Mouse (Mus musculus) cortical plate, adult 2 months (tissue): ENCODE data around the gene Xdh. TPM values are rescaled to one million over a fixed set of nuclear protein-coding genes. Genes with fewer than 3 reads are reported as not detected.

ENCODE experiments used
- H3K27ac ChIP-seq: fragments of 200-500 bp; 2 replicates; pipeline ENCODE4 v1.5.1; 2012; ENCODE audit warnings: low read length, control low read depth, inconsistent platforms; ENCODE audit not compliant: insufficient read depth
- H3K4me1 ChIP-seq: fragments of 200-500 bp; 2 replicates; pipeline ENCODE4 v1.6.1; 2011; ENCODE audit warnings: low read length; ENCODE audit not compliant: control insufficient read depth, insufficient read depth
- H3K4me3 ChIP-seq: fragments of 200-500 bp; 2 replicates; pipeline ENCODE4 v1.5.1; 2011; ENCODE audit warnings: mild to moderate bottlenecking, low read length, control low read depth; ENCODE audit not compliant: insufficient read depth
- CTCF ChIP-seq: fragments of 200-500 bp; IDR thresholded peaks from 2 replicates; pipeline ENCODE4 v1.5.1; 2011; ENCODE audit warnings: mild to moderate bottlenecking, control low read depth, low read length; ENCODE audit not compliant: insufficient read depth; ENCODE audit errors: extremely low read depth
- POLR2A ChIP-seq: fragments of 200-500 bp; IDR thresholded peaks from 2 replicates; pipeline ENCODE4 v1.6.1; 2011; ENCODE audit warnings: mild to moderate bottlenecking, low read length, control low read depth; ENCODE audit not compliant: insufficient read depth; ENCODE audit errors: extremely low read depth
- polyA plus RNA-seq: library from polyadenylated mRNA; depleted of rRNA; stranded (reverse); fragments of >200 nt; gene quantifications from 2 replicates; pipeline ENCODE4 v1.2.3, GENCODE M21; 2012

Gene Xdh
- polyA plus RNA-seq, 1 experiment, result 5.7 TPM

DNA sequence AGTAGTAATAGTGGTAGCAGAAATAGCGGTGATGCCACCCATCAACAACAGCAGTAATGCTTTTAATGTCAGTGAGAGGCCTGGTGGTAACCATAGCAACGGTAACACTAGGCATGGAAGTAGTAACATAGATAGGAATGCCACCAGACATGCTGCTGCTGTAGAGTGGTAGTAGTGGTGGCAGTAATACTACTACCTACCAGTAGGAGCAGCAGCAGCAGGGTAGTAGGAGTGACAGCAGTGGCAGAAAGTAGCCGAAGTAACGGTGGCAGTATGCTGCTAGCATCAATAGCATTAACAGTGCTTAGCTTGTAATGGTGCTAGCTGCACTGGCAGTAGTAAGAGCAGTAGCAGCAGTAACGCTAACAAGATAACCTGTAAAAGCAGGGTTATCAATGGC, 32.3 kb downstream of the Xdh start:
- TF ChIP-seq CTCF, result no peak
- TF ChIP-seq POLR2A, result no peak
- Histone ChIP-seq H3K4me3 (no peak overlapping the region), H3K4me1 (no peaks in the 10 kb centered on the region), H3K27ac (no peak overlapping the region)

DNA sequence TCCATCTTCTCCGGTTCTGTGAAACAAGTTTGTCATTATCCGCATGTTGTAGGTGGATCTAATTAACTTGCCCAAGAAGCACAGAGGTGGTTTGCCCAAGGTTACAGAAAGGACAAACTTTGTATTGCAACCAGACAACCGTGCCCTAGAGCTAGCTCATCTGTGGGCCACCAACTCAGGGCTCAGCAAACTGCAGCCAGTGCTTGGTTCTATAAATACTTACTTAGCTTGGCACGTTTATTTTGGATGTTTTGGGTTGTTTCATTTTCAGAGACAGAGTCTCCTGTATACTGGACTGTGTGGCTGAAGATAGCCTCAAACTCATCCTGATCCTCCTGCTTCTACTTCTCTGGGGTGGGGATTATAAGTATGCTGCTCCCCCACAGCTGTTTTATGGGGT, 35.3 kb downstream of the Xdh start:
- H3K4me1 ChIP-seq, result no peaks in the 10 kb centered on the region
- TF ChIP-seq CTCF, result no peak
- TF ChIP-seq POLR2A, result no peak
- no peak overlapping the region for H3K4me3 ChIP-seq

DNA sequence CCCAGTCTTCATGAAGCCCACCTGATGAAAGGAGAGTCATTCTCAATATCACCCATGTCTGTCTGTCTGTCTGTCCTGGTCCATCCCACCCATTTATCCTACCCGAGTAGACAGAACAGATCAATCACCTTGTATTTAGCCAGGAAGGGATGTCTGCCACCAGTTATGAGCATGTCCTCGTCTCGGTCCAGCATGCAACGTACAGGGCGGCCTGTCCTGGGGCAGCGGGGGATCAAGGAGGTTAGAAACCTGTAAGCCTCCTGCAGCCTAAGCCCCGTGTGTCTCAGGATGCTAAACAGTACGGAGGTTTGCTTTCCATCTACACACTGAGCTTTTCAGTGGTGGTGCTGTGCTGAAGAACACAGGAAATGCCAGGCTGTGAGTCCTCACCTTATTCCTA, 43.9 kb downstream of the Xdh start:
- no peaks in the 10 kb centered on the region for H3K4me1 ChIP-seq
- H3K4me3 ChIP-seq, result no peak overlapping the region
- TF ChIP-seq CTCF (no peak), POLR2A (no peak)
- no peak overlapping the region for H3K27ac ChIP-seq

More for the DNA sequence above, 35.3 kb downstream of the Xdh start:
- no peak overlapping the region for H3K27ac ChIP-seq

DNA sequence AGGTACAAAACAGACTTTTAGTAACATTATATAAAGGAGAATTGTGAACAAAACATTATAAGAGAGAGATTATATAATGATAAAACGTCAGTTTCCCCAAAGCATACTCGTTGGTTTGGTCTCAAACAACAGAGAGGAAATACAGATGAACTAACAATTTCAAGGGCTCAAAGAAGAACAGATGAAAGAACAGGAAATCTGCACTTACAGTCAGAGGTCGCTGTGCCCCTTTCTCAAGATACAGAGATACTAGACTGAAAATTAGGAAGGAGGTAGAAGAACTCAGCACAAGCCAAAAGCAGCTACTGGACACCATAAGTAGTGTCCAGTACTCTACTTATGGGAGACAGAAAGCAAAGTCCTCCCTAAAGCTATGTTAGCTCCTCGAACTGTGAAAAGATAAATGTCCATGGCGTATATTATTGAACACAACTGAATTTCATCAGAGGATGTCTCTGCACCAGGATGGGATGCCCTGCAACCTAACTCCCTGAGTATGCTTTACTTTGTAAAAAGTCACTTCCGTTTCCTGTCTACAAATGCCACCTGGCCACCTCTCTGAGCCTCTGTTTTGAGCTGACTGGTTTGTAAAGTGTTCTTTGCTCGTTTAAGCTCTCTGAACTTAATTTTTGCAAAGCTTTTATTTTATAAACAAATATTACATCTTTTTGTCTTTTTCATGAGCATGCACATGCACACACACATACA, 44.8 kb downstream of the Xdh start:
- no peak for TF ChIP-seq POLR2A
- TF ChIP-seq CTCF, result no peak
- no peak overlapping the region for H3K27ac ChIP-seq
- no peak overlapping the region for H3K4me3 ChIP-seq
- no peaks in the 10 kb centered on the region for H3K4me1 ChIP-seq

DNA sequence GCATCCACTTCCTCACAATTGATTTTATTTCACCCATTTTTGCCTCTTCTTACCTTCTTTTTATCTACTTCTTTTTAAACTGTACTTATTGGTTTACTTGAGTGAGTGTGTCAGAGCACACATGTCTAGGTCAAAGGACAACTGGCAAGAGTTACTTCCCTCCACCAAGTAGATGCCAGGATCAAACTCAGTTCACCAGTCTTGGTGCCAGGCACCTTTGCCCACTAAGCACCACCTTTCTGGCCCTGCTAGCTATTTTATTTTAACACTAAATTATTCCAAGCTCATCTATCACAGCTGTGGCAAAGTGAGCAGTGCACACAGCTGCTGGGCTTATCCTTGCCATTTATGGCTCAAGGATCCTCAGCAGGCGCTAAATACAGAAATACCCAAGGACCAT, 46.9 kb downstream of the Xdh start:
- H3K27ac ChIP-seq, result no peak overlapping the region
- no peak overlapping the region for H3K4me3 ChIP-seq
- no peak for TF ChIP-seq POLR2A
- TF ChIP-seq CTCF, result no peak
- no peaks in the 10 kb centered on the region; the same call in 1 of the 2 replicates for H3K4me1 ChIP-seq

DNA sequence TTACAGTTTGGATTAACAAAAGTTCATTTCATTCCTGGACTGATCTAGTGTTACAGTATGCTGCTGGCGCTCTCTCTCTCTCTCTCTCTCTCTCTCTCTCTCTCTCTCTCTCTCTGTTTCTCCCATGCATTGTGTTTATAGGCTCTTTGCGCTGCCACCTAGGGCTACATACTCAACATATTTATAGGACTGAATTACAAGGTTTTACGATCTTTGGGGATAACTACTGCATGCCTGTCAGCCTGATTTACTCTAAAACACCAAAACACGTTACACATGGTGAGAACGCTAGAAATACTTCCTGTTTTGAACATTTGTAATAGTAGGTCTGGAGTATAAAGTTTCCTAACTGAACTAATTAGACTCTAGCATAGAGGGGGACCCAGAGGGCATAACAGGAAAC, 47.8 kb downstream of the Xdh start:
- Histone ChIP-seq H3K27ac (no peak overlapping the region), H3K4me3 (no peak overlapping the region), H3K4me1 (no peaks in the 10 kb centered on the region; the same call in 1 of the 2 replicates)
- TF ChIP-seq CTCF (no peak), POLR2A (no peak)

DNA sequence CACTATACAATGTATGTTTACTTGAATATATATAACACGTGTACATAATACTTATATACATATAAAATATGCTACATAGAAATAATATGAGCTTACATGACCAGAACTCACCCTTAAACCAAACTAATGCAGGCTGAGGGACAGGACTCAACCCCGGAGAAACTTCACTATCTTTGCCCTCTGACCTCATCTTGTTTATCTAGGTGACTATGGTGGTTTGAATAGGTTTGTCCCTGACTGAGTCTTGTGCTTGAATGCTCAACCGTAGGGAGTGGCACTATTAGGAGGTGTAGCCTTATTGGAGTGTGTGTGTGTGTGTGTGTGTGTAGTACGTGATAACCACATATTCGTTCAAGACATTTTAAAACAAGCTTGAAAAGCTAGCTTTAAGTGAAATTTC, 55.6 kb downstream of the Xdh start:
- no peaks in the 10 kb centered on the region; the same call in none of the 2 replicates for H3K4me1 ChIP-seq
- TF ChIP-seq CTCF (no peak), POLR2A (no peak)
- no peak overlapping the region for H3K27ac ChIP-seq
- H3K4me3 ChIP-seq, result no peak overlapping the region

DNA sequence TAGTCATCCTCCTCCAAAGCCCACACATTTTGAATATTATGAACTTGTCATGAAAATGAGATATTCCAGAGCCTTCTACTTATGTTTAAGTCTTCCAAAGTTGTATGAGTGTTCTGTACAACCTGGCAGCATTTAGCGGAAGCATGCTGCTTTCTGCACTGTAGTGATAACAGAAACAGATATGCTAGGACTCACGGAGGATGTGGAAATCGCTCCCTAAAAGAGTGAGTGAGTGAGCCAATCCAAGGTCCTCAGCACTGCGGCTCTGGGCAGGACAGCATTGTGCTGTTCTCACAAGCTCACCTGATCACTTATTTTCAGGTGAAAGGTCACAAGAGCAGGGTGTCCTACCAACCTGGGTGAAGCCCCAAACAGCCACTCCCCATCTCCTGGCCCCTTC, 56.2 kb downstream of the Xdh start:
- H3K27ac ChIP-seq, result no peak overlapping the region
- no peaks in the 10 kb centered on the region; the same call in none of the 2 replicates for H3K4me1 ChIP-seq
- no peak overlapping the region for H3K4me3 ChIP-seq
- no peak for TF ChIP-seq POLR2A
- TF ChIP-seq CTCF, result no peak

DNA sequence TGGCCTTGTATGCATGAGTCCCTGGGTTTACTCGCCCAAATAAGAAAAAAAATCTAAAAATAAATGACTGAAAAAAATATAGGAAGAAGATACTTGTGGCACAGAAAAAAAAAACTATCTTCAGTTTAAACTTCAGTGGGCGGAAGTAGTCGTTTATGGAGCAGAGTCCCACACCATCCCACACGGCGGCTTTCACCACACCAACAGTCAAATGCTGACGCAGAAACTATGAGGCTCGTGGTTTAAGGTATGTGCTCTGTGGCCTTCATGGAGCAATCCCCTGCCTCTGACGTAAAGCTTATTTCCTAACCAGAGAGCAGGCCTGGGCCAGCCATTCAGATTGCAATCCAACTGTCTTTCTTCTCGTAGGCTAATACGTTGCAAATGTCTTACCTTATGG, 56.8 kb downstream of the Xdh start:
- TF ChIP-seq CTCF, result no peak
- TF ChIP-seq POLR2A, result no peak
- Histone ChIP-seq H3K4me3 (no peak overlapping the region), H3K4me1 (no peaks in the 10 kb centered on the region; the same call in none of the 2 replicates), H3K27ac (no peak overlapping the region)

DNA sequence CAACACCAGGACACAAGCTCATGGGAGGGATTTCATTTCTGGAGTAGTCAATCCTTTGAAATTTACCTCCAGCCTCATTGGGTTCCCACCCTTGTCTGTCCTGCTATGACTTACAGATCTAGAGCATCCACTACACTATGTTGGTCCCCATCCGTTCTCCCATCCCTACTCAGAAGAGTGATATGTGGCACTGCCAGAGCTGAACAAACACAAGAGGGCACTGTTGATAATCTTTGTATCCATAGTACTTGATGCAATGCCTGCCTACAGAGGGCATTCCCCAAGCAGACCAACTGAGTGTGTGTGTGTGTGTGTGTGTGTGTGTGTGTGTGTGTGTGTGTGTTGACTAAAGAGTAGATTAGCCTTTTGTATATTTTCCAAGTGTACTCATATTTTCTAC, 58.4 kb downstream of the Xdh start:
- peak; percentile 50 for TF ChIP-seq CTCF
- TF ChIP-seq POLR2A, result no peak
- Histone ChIP-seq H3K4me3 (no peak overlapping the region), H3K27ac (no peak overlapping the region), H3K4me1 (no peaks in the 10 kb centered on the region; the same call in 1 of the 2 replicates)
